Mouse (Mus musculus) ovary, adult 18-20 months (tissue): ENCODE measurements at regions not wholly inside any gene's neighbourhood (a gene's known extent, or its start where the extent isn't known, plus 50 kb on each side); places are given as distances from the start of the nearest gene placed in this dataset.

Source experiments
- DNase-seq: peaks from one replicate; pipeline ENCODE4 v3.0.0; 2022; ENCODE audit warnings: low spot score, mixed read lengths

- DNase-seq: no peak
Measured at GRCm38 (mm10) chr13:19523686-19524085, 96.0 kb downstream of the Epdr1 start.

- no peak for DNase-seq
Measured at GRCm38 (mm10) chr13:19517938-19518777, 101.6 kb downstream of the Epdr1 start.

GRCm38 (mm10) chr13:19514844-19515555 is 104.7 kb downstream of the Epdr1 start:
- no peak for DNase-seq

GRCm38 (mm10) chr13:19506543-19506942 is 110.9 kb upstream of the Stard3nl start:
- no peak for DNase-seq

- no peak for DNase-seq
Measured at GRCm38 (mm10) chr13:19504241-19504640, 108.6 kb upstream of the Stard3nl start.

GRCm38 (mm10) chr13:19482198-19482597 is 86.6 kb upstream of the Stard3nl start:
- DNase-seq: no peak

GRCm38 (mm10) chr13:19474041-19474440 is 78.4 kb upstream of the Stard3nl start:
- no peak for DNase-seq

- no peak for DNase-seq
Measured at GRCm38 (mm10) chr13:19470729-19471128, 75.1 kb upstream of the Stard3nl start.

- DNase-seq: peak; percentile 6
Measured at GRCm38 (mm10) chr13:19466722-19467384, 71.3 kb upstream of the Stard3nl start.

GRCm38 (mm10) chr13:19462966-19463365 is 67.4 kb upstream of the Stard3nl start:
- no peak for DNase-seq

- no peak for DNase-seq
Measured at GRCm38 (mm10) chr13:19449387-19449786, 53.8 kb upstream of the Stard3nl start.
